Mouse (Mus musculus): ENCODE measurements around the gene Ubp1. TPM values are rescaled to one million over a fixed set of nuclear protein-coding genes. Genes with fewer than 3 reads are reported as not detected.

Gene Ubp1
- total and polyA plus RNA-seq, 2 experiments from 2014 or later = 11.1 to 46.9 TPM

DNA sequence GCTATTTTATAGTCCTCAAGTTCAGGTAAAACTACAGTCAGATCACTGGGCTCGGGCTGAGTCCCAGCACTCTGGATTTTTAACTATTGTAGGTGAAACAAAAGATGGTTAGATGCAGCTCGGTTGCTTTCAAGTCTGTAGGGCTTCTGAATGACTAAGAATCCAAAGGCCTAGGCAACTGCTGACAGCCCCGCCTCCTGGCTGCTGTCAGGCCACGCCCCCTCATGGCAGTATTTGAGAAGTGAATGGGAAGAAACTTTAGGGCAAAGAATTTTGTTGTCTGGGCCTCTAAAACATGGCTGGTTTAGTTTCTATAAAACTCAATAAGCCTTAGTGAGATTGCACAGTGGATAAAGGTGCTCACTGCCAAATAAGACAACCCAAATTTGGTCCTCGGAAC is 78.8 kb downstream of the Ubp1 start:
- H3K9me3 ChIP-seq (replicated peaks; ENCODE audit: control insufficient read depth, low read length) = no peaks in the 10 kb centered on the region
- 51% methylated on average over 5 of the region's 5 CpGs for WGBS
- H3K4me3 ChIP-seq (ENCODE audit: low read depth, low read length) = no peak overlapping the region
- H3K36me3 ChIP-seq (replicated peaks; ENCODE audit: control insufficient read depth, insufficient read depth, low read length) = no peaks in the 10 kb centered on the region
- no peak for ATAC-seq (ENCODE audit: insufficient read depth, low read depth)
- DNase-seq (ENCODE audit: low spot score) = no peak
- no peak for TF ChIP-seq CTCF (IDR thresholded peaks at IDR 0.05; ENCODE audit: low read depth)
- no peak for TF ChIP-seq EP300 (IDR thresholded peaks at IDR 0.05; ENCODE audit: low read depth)
- 0 out of 2 replicates have a peak overlapping the region, but pooled peaks have one; percentile 7 for H3K4me2 ChIP-seq (ENCODE audit: low read depth, low read length)
- no peaks in the 10 kb centered on the region for H3K27me3 ChIP-seq (ENCODE audit: control insufficient read depth, insufficient read depth, low read length)
- H3K27ac ChIP-seq (ENCODE audit: low read depth) = no peak overlapping the region
- no peaks in the 10 kb centered on the region for H3K4me1 ChIP-seq (ENCODE audit: control insufficient read depth, insufficient read depth)
- H3K9ac ChIP-seq (replicated peaks; ENCODE audit: low read depth, low read length) = no peak overlapping the region

DNA sequence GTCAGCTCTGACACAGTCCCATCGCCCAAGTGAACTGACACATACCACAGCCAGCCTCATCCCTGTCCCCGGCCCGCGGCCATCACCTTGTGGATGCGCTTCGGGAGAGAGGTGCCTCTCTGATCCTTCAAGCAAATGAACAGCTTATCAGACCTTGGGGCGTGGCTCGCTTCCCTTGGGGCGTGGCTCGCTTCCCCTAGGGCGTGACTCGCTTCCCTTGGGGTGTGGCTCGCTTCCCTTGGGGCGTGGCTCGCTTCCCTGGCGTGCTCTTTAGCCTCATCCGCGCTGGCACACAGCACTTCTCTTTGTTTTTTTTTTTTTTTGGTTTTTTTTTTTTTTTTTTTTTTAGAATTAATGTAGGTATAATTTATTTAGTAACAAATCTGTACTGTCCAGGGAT is 80.5 kb downstream of the Ubp1 start:
- TF ChIP-seq EP300 (IDR thresholded peaks at IDR 0.05; ENCODE audit: low read depth) (no peak), CTCF (IDR thresholded peaks at IDR 0.05; ENCODE audit: low read depth) (no peak)
- DNase-seq (ENCODE audit: low spot score) (no peak), ATAC-seq (ENCODE audit: insufficient read depth, low read depth) (no peak)
- H3K4me3 ChIP-seq (ENCODE audit: low read depth, low read length) = no peak overlapping the region
- H3K27ac ChIP-seq (ENCODE audit: low read depth) = no peak overlapping the region
- no peaks in the 10 kb centered on the region for H3K27me3 ChIP-seq (ENCODE audit: control insufficient read depth, insufficient read depth, low read length)
- WGBS = 57% methylated on average over 18 of the region's 18 CpGs
- H3K9ac ChIP-seq (replicated peaks; ENCODE audit: low read depth, low read length) = no peak overlapping the region
- no peaks in the 10 kb centered on the region for H3K9me3 ChIP-seq (replicated peaks; ENCODE audit: control insufficient read depth, low read length)
- no peaks in the 10 kb centered on the region for H3K4me1 ChIP-seq (ENCODE audit: control insufficient read depth, insufficient read depth)
- H3K36me3 ChIP-seq (replicated peaks; ENCODE audit: control insufficient read depth, insufficient read depth, low read length) = no peaks in the 10 kb centered on the region
- H3K4me2 ChIP-seq (ENCODE audit: low read depth, low read length) = no peak overlapping the region

DNA sequence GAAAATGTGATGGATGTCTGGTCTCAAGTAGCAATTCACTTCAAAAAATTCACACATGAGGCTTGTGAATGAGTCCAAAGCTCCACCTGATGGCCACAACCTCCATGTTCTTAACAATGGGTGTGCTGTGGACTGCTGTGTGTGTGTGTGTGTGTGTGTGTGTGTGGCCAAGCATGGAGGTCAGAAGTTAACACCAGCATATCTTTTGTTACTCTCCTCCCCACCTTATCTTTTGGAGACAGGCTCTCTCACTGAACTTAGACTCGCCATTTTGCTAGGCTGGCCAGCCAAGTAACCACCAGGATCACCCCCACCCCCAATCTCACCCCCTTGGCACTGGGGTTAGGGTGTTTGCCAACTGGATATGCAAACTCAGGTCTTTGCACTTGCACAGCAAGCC is 83.3 kb downstream of the Ubp1 start:
- Histone ChIP-seq H3K4me2 (ENCODE audit: low read depth, low read length) (no peak overlapping the region), H3K9ac (replicated peaks; ENCODE audit: low read depth, low read length) (no peak overlapping the region), H3K27me3 (ENCODE audit: control insufficient read depth, insufficient read depth, low read length) (no peaks in the 10 kb centered on the region), H3K36me3 (replicated peaks; ENCODE audit: control insufficient read depth, insufficient read depth, low read length) (no peaks in the 10 kb centered on the region), H3K9me3 (replicated peaks; ENCODE audit: control insufficient read depth, low read length) (no peaks in the 10 kb centered on the region), H3K27ac (ENCODE audit: low read depth) (no peak overlapping the region), H3K4me3 (ENCODE audit: low read depth, low read length) (no peak overlapping the region), H3K4me1 (ENCODE audit: control insufficient read depth, insufficient read depth) (no peaks in the 10 kb centered on the region)
- no peak for ATAC-seq (ENCODE audit: insufficient read depth, low read depth)
- TF ChIP-seq CTCF (IDR thresholded peaks at IDR 0.05; ENCODE audit: low read depth) (no peak), EP300 (IDR thresholded peaks at IDR 0.05; ENCODE audit: low read depth) (no peak)
- DNase-seq (ENCODE audit: low spot score) = no peak
- WGBS = 60% methylated on average over 1 of the region's 1 CpGs

DNA sequence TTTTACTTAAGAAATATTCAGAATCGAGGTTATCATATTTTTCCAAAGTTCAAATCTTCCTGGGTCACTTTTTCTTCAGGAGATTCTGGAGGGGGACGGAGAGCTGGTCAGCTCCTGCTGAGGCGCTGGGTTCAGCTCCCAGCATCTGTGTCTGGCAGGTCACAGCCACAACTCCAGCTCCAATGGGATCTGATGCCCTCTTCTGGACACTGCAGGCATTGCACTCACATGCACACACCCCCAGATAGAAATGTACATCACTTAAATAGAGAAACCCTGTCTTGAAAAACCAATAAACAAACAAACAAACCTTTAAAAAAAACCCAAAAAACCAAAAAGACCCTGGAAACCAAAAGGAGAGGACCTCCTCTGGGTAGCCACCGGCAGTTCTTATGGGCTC is 85.0 kb downstream of the Ubp1 start:
- TF ChIP-seq CTCF (IDR thresholded peaks at IDR 0.05; ENCODE audit: low read depth) (no peak), EP300 (IDR thresholded peaks at IDR 0.05; ENCODE audit: low read depth) (no peak)
- H3K4me2 ChIP-seq (ENCODE audit: low read depth, low read length) = no peak overlapping the region
- ATAC-seq (ENCODE audit: insufficient read depth, low read depth) = no peak

DNA sequence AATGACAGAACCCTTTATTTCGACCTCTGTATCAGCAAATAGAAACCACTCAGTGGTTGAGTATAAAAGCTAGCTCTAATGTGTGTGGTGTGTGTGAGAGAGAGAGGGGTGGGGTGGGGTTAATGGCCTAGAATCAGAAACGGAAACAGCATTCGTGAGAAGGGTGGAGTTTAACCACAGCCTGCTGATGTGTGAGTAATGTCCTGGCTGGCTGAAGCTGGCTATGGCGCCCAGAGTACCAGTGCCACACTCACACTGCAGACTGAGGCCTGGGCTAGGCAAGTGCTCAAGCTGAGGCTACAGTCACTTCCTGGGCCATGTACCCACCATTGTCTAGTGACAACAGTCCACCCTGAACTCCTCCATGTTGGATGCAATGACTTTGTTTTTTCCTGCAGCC is 85.7 kb downstream of the Ubp1 start:
- Histone ChIP-seq H3K4me2 (ENCODE audit: low read depth, low read length) (no peak overlapping the region), H3K36me3 (replicated peaks; ENCODE audit: control insufficient read depth, insufficient read depth, low read length) (no peaks in the 10 kb centered on the region), H3K9me3 (replicated peaks; ENCODE audit: control insufficient read depth, low read length) (no peaks in the 10 kb centered on the region), H3K27ac (ENCODE audit: low read depth) (no peak overlapping the region), H3K4me3 (ENCODE audit: low read depth, low read length) (no peak overlapping the region), H3K4me1 (ENCODE audit: control insufficient read depth, insufficient read depth) (no peaks in the 10 kb centered on the region), H3K9ac (replicated peaks; ENCODE audit: low read depth, low read length) (no peak overlapping the region), H3K27me3 (ENCODE audit: control insufficient read depth, insufficient read depth, low read length) (no peaks in the 10 kb centered on the region)
- DNase-seq (ENCODE audit: low spot score) (no peak), ATAC-seq (ENCODE audit: insufficient read depth, low read depth) (no peak)
- TF ChIP-seq EP300 (IDR thresholded peaks at IDR 0.05; ENCODE audit: low read depth) (no peak), CTCF (IDR thresholded peaks at IDR 0.05; ENCODE audit: low read depth) (no peak)
- WGBS = 51% methylated on average over 4 of the region's 4 CpGs

More for the DNA sequence above, 85.0 kb downstream of the Ubp1 start:
- no peak overlapping the region for H3K9ac ChIP-seq (replicated peaks; ENCODE audit: low read depth, low read length)
- H3K36me3 ChIP-seq (replicated peaks; ENCODE audit: control insufficient read depth, insufficient read depth, low read length) = no peaks in the 10 kb centered on the region
- no peak overlapping the region for H3K27ac ChIP-seq (ENCODE audit: low read depth)
- DNase-seq (ENCODE audit: low spot score) = no peak
- 86% methylated on average over 4 of the region's 4 CpGs for WGBS
- H3K4me3 ChIP-seq (ENCODE audit: low read depth, low read length) = no peak overlapping the region
- no peaks in the 10 kb centered on the region for H3K9me3 ChIP-seq (replicated peaks; ENCODE audit: control insufficient read depth, low read length)
- no peaks in the 10 kb centered on the region for H3K4me1 ChIP-seq (ENCODE audit: control insufficient read depth, insufficient read depth)
- no peaks in the 10 kb centered on the region for H3K27me3 ChIP-seq (ENCODE audit: control insufficient read depth, insufficient read depth, low read length)

DNA sequence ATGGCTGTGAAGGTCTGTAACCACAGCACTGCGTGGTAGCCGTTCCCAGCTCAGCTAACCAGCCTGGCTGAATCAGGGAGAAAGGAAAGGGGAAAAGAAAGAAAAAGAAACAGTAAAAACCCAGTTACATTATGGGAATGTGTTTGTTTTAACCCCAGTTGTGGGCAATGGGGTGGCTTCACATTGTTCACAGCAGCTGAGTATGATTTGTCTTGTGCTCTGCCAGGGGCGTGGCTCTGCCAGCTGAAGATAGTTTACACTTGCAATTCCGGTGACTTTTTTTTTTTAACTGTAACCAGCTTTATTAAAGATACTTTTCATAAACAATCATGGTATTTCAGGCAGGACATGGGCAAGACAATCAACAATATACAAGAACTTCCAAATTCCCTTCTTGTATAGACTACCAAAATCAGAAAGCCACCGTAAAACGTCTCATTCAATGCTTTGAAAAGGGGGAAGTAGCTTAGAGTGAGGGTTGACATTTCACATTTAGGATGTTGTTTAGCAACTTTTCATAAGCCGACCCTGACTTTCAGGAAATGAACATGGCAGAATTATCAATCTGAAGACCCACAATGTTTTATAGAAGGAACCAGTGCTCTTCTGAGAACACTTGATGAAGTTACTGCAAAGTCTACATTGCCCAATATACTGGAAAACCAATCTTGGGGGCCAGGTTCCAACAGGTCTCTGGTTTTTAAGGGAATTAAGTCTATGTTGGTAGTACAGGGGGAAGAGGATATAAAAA is 88.5 kb downstream of the Ubp1 start:
- no peak for TF ChIP-seq EP300 (IDR thresholded peaks at IDR 0.05; ENCODE audit: low read depth)
- Histone ChIP-seq H3K4me2 (ENCODE audit: low read depth, low read length) (no peak overlapping the region), H3K9ac (replicated peaks; ENCODE audit: low read depth, low read length) (no peak overlapping the region), H3K9me3 (replicated peaks; ENCODE audit: control insufficient read depth, low read length) (no peaks in the 10 kb centered on the region), H3K4me1 (ENCODE audit: control insufficient read depth, insufficient read depth) (no peaks in the 10 kb centered on the region), H3K4me3 (ENCODE audit: low read depth, low read length) (no peak overlapping the region), H3K36me3 (replicated peaks; ENCODE audit: control insufficient read depth, insufficient read depth, low read length) (no peaks in the 10 kb centered on the region), H3K27ac (ENCODE audit: low read depth) (no peak overlapping the region), H3K27me3 (ENCODE audit: control insufficient read depth, insufficient read depth, low read length) (no peaks in the 10 kb centered on the region)
- DNase-seq (ENCODE audit: low spot score) (no peak), ATAC-seq (ENCODE audit: insufficient read depth, low read depth) (no peak)
- 81% methylated on average over 7 of the region's 7 CpGs for WGBS
